Mouse (Mus musculus): ENCODE measurements at regions not wholly inside any gene's neighbourhood (a gene's known extent, or its start where the extent isn't known, plus 50 kb on each side); places are given as distances from the start of the nearest gene placed in this dataset.
"Not testable (repeated sequence)": the region's sequence is repeated elsewhere in the genome, so short reads cannot be mapped to it uniquely, and the experiment has no call there.

- TF ChIP-seq CTCF (conservative IDR thresholded peaks at IDR 0.05; ENCODE audit: low read length); POU5F1 (IDR thresholded peaks at IDR 0.05; ENCODE audit: borderline replicate concordance, low read length): not testable (repeated sequence)
- peak; percentile 54; the same call in 1 of the 2 replicates for TF ChIP-seq NANOG (IDR thresholded peaks at IDR 0.05; ENCODE audit: borderline replicate concordance, low read length)
These were observed 415.1 kb upstream of the Pcdh9 start for GRCm38 (mm10) chr14:94305615-94306014.

Data from E14TG2a.4 (cell line).